Mouse (Mus musculus): ENCODE results near the gene Chd5.

GRCm38 (mm10) chr4:152313934-152314333 is 24.5 kb upstream of the Chd5 start:
- TF ChIP-seq CTCF (conservative IDR thresholded peaks at IDR 0.05; ENCODE audit: low read length) (peak; percentile 30; the same call in 1 of the 2 replicates), NANOG (IDR thresholded peaks at IDR 0.05; ENCODE audit: borderline replicate concordance, low read length) (no peak), POU5F1 (IDR thresholded peaks at IDR 0.05; ENCODE audit: borderline replicate concordance, low read length) (no peak)

All from E14TG2a.4 (cell line).